Mouse (Mus musculus) lung, postnatal 4 days (tissue): ENCODE results near the gene Stox2.
A peak's percentile ranks its signal among the peaks of the same experiment; 100 is the strongest.

Source experiments
- DNase-seq, 2 experiments: peaks; one replicate each; pipeline ENCODE4 v3.0.0; 2021

The Stox2 gene

DNA sequence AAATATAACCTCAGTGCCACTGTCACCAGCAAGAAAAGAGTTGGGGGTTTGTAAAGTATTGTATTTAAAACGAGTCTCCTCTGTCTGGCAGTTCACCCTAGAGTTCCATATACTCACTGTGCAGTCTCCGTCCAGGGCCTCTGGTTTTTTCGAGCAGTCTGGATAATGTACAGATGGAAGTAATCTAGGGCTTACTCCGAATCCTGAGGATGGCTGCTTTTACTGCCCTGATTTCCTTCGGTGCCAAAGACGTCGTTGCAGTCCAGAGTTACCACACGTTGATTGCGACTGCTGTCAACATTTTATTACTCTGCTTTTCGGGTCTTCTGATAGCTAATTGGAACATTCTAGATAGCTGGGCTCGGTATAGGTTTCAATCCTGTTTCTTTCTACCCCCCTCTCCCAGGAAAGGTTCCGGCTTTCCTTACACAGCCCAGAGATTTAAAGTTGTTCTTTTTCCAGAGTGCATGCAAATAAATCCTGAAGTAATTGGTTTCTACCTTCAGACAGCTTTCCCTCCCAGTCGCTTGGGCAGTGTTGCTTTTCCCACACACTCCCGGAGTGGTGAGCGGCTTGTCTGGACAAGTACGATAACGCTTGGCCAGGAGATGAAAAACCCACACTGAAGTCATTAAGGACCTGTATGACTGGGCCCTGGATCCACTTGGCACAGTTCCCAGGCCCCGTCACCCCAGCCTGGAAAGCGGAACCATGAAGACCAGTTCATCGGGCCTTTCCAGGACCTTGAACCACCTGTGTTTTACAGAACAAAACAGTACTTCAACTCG, 94.1 kb downstream of the Stox2 start:
- peak in 1 of 2 experiments; percentile 47 for DNase-seq

GRCm38 (mm10) chr8:47349082-47349481, 97.1 kb downstream of the Stox2 start:
- DNase-seq = no peak

GRCm38 (mm10) chr8:47347809-47348208, 98.4 kb downstream of the Stox2 start:
- no peak for DNase-seq

DNA sequence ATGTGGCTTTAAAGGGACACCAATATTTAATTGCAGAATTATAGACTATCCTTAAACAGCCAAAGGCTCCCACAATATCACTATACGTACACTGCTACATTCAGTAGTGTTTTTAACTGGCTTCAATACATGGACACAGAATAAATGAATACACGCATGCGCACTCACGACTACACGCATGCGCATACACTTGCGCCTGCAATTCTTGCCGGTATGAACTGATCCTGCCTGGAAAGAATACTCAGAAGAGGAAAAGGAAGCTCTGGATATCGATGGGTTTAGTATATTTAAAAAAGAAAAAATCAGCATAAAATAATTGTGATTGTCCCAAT, 100.4 kb downstream of the Stox2 start:
- DNase-seq = no peak

DNA sequence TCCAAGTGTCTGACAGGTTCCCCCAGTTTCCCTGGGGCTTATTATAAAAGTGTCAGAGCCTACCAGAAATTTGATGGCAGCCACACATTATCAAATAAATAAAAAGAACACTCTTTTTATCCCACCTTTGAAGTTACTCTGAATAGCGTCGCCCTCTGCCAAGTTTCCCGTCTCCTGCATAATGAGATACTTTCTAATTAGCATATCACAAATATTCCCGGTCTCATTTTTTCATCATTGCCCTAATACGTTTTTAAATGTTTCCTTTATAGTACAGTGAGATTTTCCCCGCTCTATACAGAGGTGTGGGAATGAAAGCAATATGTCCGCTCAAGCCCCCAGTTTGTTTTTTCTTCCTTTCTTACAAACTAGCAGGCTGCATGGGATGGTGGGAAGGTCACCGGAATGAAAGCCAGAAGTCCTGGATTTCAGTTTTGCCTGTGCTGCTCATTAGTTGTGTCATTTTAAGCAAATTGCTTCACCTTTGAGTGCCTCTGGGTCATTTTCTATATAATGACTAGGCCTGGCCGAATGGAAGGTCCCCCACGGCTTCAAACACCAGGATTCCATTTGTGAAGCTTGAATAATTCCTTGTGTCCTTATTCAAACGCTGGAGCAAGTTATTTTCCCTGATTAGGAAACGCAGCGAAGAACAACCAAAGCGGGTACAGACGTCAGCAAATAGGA, 100.9 kb downstream of the Stox2 start:
- DNase-seq = no peak

- no peak for DNase-seq
These were observed 104.7 kb downstream of the Stox2 start for GRCm38 (mm10) chr8:47341474-47341873.

DNA sequence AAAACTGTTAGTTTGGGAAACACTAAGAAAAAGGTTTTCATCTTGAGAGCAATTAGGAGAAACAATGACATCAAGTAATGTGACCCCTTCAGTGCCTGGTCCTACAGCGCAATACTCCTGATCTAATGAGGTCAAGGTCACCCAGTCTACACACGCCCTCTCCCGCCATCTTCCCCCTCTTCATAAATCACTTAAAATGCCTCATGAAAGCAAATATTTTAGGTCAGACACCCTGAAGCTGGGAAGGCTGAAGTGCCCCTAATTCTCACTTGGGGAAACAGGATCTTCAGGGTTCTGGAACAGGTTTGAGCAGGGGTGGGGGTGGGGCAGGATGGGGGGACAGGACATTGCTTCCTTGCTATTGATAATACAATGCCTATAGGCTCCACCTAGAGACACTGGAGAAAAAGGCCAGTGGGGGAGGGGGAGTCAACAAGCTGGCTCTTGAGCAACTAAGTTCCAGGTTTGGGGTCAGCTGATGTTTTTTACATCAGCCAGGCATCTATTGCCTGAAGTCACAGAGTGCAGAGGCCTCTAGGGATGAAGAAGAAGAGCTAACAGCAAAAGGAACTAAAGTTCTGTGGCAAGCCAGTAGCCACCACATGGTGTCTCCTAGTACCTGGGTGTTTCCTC, 107.4 kb downstream of the Stox2 start:
- DNase-seq = no peak

DNA sequence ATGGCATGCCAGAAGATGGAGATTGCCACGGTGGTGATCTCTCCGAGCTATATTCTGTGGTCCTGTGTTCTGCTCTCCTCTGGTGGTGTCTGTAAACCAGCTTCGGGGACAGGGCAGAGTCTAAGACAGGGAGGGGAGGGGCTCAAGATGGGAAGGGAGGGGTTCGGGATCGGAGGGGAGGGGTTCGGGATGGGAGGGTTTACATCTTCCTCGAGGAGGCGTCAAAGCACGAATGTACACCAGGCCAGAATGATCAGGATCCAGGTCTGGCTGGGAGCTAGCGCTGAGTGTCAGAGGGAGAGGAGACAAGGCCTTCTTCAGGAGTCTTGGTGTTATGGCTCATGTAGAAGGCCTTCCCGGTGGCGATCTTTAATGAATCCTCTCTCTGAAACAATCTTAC, 109.7 kb downstream of the Stox2 start:
- no peak for DNase-seq

DNA sequence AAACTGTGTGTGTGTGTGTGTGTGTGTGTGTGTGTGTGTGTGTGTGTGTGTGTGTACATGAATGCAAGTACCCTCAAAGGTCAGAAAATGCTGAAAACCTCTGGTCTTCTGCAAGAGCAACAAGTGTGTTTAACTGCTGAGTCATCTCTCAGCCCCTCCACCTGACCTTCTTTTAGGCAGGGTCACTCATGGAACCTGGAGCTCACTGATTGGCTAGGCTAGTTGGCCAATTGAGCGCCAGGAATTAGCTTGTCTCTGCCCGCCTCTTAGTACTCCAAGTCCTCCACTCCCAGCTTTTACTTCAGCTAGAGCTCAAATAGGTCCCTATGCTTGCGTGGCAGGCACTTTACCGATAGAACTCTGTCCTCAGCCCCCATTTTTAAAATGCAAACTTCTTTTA, 110.2 kb downstream of the Stox2 start:
- DNase-seq = no peak

- peak; percentile 26 to 36 for DNase-seq
These were observed 111.9 kb downstream of the Stox2 start for GRCm38 (mm10) chr8:47334223-47334757.

DNA sequence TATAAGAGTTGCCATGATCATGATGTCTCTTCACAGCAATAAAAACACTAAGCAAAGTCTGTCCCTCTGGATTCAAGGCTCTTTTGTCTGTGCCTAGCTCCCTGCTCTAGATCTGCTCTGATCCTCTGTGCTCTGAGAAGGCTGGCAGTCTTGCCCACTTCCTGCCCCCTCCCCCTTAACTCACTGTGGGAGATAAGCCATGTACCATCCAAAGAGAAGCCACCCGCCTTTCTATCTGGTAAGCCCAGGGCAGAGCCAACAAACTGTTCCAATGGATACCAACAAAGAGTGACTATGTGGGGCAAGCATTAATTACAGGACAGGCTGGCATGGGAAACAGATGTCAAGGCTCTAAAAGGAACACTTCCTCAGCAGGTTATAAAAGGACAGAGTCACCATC, 113.2 kb downstream of the Stox2 start:
- no peak for DNase-seq

- no peak for DNase-seq
These were observed 115.2 kb downstream of the Stox2 start for GRCm38 (mm10) chr8:47330982-47331381.

DNA sequence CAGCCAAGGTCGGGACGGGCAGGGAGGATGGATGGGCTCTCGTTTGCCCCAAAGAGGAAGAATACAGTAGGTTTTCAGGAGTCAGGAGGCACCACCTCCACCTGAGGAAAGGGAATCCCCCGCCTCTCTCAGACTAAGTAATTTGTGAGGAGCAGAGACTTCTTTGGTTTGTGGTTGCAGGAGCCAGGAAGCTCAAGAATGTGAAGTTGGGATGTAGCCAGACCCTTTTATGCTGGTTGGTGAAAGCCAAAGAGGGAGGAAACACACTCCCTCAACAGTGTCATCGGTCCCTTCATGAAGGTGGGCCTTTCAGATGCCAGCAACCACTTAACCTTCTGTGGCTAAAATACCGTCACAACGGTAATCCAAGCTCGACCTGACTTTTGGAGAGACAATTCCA, 119.8 kb downstream of the Stox2 start:
- no peak for DNase-seq

DNA sequence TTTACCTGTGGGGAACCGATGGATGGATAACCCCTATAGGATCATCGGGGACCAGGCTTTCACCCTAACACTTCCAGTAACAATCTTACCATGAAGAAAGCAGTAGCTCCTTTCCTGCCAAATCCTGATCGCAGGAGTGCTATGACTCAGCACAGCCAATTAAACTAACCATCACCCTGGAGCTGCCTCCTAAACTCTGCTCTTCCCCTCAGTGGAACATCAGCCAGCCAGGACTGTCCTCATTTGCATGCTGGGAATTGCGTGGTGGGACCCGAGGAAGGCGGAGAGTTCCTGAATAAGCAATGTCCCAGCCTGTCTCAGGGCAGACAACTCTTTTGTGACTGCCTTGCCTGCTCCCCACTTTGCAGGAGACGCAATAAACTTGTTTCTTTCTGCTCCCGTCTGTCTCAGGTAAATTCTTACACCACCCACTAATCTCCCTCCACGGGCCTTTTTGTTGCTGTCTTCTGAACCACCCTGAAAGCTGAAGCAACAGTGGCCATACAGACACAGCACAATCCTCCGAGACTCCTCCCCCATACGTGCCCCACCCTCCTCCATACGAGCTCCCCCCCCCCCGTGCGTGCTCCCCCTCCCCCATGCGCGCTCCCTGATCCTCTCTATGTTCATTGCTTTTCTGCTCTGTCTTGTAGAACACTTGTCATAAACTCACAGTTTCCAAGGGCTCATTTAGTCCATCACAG, 121.9 kb downstream of the Stox2 start:
- DNase-seq = no peak

DNA sequence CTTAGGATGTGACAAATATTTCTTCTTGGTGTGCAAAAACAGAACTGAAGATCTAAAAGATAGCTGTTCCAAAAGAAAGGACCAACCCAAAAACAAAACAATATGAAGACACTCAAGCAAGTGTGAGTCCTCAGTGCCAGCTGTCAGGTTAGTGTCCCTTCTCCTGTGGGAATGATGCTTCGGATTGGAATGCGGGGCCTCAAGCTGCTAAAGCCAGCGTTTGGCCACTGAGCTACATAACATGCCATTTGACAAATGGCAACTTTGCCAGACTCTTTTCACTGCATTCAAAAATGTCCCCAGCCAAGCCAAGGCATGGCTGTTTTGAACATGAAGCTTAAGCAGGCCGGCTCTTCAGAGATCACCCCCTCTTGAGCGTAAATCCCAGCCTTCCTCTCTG, 124.9 kb downstream of the Stox2 start:
- DNase-seq = no peak

DNA sequence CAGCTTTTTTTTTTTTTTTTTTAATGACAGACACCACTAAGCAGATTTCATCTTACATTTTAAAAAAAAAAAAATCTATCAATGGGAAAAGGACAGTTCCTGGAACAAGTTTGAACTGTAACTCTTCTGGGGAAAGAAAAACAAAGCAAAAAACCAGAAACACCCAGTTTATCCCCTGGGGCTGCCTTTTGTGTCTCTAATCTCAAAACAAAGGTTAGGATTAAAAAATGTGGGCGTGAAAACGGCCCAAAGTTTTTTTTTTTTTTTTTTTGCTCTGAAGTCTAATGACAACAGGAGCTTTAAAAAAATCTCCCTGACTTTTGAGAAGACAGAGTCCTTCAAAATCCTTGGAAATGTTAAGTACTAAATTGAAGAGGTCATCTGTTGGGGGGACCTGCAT, 125.5 kb downstream of the Stox2 start:
- DNase-seq = no peak

DNA sequence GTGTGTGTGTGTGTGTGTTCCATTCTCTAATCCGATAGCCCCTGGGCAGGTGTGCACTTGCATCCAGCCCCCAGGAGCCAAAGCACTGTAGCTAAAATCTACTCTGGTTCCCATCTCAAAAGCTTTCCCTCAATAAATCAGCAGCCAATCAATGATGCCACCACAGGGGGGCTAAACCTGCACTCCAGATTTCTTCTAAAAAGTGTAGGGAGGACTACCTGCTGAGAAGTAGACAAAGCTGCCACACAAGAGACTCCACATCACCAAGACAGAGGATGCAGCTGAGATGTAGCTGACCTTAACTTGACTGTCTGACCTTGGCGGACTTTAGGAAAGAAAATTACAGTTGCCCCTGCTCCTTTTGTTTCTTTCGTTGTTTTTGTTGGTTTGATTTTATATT, 127.7 kb downstream of the Stox2 start:
- no peak for DNase-seq

- no peak for DNase-seq
These were observed 138.0 kb downstream of the Stox2 start for GRCm38 (mm10) chr8:47308176-47308575.

- DNase-seq = no peak
These were observed 139.8 kb downstream of the Stox2 start for GRCm38 (mm10) chr8:47306372-47306771.

GRCm38 (mm10) chr8:47305880-47306279, 140.3 kb downstream of the Stox2 start:
- no peak for DNase-seq

- no peak for DNase-seq
These were observed 147.7 kb downstream of the Stox2 start for GRCm38 (mm10) chr8:47298460-47298859.

DNA sequence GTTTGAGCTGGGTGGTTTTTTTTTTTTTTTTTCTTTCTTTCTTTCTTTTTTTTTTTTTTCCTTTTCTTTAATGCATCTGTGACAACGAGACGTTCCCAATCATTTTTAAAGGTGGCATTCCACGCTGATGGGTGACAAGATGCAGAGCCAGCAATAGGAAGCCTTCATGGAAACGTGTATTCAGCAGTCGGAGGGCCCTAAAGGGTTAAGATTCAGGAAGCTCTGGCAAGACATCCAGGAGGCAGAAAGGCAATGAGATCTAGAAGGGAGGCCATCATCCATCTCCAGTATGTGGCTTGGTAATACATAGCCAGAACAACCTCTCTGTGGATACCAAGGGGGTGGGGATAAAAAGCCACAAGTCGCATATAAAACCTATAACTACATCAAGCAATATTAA, 156.5 kb downstream of the Stox2 start:
- no peak for DNase-seq

- peak; percentile 69 to 87 for DNase-seq
These were observed 157.2 kb downstream of the Stox2 start for GRCm38 (mm10) chr8:47288866-47289541.
